Mouse (Mus musculus): ENCODE data around the gene Cd3e. TPM values are rescaled to one million over a fixed set of nuclear protein-coding genes. Genes with fewer than 3 reads are reported as not detected.
"Not testable (repeated sequence)": the region's sequence is repeated elsewhere in the genome, so short reads cannot be mapped to it uniquely, and the experiment has no call there.

Cd3e gene
- polyA plus RNA-seq, 1 experiment from 2014 or later = 0.19 TPM

DNA sequence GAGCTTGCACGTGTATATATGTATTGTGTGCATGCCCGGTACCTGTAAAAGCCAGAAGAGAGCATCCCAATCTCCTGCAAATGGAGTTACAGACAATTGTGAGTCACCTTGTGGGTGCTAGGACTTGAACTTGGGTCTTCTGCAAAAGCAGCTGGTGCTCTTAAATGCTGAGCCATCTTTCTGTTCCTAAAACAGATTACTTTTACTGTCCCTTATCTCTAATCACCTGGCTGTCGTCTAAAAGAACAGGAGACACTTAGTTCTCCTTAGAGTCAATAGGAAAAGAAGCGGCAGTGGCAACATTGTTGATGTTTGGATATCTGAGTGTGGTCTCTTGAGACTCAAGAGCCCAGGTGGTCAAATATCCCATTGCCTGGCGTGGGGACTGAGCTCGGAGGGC lies 31.6 kb downstream of the Cd3e start:
- Histone ChIP-seq H3K9me3 (ENCODE audit: control insufficient read depth, low read length) (no peaks in the 10 kb centered on the region), H3K9ac (ENCODE audit: low read depth, low read length) (no peak overlapping the region), H3K36me3 (ENCODE audit: control insufficient read depth, insufficient read depth, low read length) (no peaks in the 10 kb centered on the region), H3K27me3 (replicated peaks; ENCODE audit: control insufficient read depth, insufficient read depth, low read length) (peaks cover 7% of the 10 kb centered on the region), H3K27ac (ENCODE audit: low read depth, low read length) (no peak overlapping the region), H3K4me3 (ENCODE audit: low read length) (no peak overlapping the region), H3K4me2 (ENCODE audit: low read length) (no peak overlapping the region), H3K4me1 (ENCODE audit: control insufficient read depth, insufficient read depth, low read depth, low read length) (no peaks in the 10 kb centered on the region)
- ATAC-seq = no peak
- 77% methylated on average over 6 of the region's 6 CpGs for WGBS

DNA sequence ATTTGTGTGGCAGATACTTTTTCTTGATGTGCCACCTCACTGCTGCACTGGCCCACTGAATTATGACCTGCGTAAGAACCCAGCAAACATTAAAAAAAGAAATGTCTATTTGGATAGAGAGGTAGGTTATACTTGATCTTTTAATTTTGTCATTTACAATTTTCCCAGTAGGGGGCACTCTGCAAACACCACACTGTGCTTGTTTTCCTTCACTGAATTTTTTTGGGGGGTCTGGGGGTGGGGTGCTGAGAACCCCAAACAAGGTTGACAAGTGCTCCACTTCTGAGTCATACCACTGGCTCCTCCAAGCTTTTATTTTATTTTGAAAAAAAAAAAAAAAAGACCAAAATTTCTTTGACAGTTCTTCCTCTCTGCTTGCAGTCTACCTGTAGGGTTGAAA lies 40.0 kb downstream of the Cd3e start:
- ATAC-seq = no peak
- no peaks in the 10 kb centered on the region for H3K36me3 ChIP-seq (ENCODE audit: control insufficient read depth, insufficient read depth, low read length)
- WGBS = 71% methylated on average over 1 of the region's 1 CpGs
- H3K4me3 ChIP-seq (ENCODE audit: low read length) = no peak overlapping the region
- peaks cover 8% of the 10 kb centered on the region for H3K27me3 ChIP-seq (replicated peaks; ENCODE audit: control insufficient read depth, insufficient read depth, low read length)
- no peak overlapping the region for H3K27ac ChIP-seq (ENCODE audit: low read depth, low read length)
- no peak overlapping the region for H3K4me2 ChIP-seq (ENCODE audit: low read length)
- H3K9me3 ChIP-seq (ENCODE audit: control insufficient read depth, low read length) = no peaks in the 10 kb centered on the region
- H3K9ac ChIP-seq (ENCODE audit: low read depth, low read length) = no peak overlapping the region
- H3K4me1 ChIP-seq (ENCODE audit: control insufficient read depth, insufficient read depth, low read depth, low read length) = peaks cover 8% of the 10 kb centered on the region

DNA sequence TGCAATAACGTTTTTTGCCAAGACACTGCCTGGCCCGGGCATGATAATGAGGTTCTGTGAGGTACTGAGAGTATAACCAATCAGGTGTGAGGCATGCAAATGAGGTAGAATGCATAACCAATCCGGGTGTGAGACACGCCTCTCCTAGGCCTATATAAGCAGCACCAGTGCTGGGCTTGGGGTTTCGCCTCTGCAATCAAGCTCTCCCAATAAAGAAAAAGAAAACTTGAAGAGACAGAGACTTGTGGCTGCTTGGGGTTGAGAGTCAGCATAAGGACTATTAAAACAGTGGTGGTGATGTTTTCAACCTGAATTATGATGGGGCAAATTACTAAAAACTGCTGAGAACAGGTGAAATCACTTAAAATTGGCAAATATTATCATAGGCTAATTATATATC lies 41.7 kb downstream of the Cd3e start:
- 88% methylated on average over 5 of the region's 5 CpGs for WGBS
- H3K4me2 ChIP-seq (ENCODE audit: low read length); H3K4me3 ChIP-seq (ENCODE audit: low read length); H3K27ac ChIP-seq (ENCODE audit: low read depth, low read length); H3K9ac ChIP-seq (ENCODE audit: low read depth, low read length); H3K27me3 ChIP-seq (replicated peaks; ENCODE audit: control insufficient read depth, insufficient read depth, low read length); H3K9me3 ChIP-seq (ENCODE audit: control insufficient read depth, low read length); ATAC-seq; H3K36me3 ChIP-seq (ENCODE audit: control insufficient read depth, insufficient read depth, low read length): not testable (repeated sequence)
- peaks cover 13% of the 10 kb centered on the region for H3K4me1 ChIP-seq (ENCODE audit: control insufficient read depth, insufficient read depth, low read depth, low read length)

DNA sequence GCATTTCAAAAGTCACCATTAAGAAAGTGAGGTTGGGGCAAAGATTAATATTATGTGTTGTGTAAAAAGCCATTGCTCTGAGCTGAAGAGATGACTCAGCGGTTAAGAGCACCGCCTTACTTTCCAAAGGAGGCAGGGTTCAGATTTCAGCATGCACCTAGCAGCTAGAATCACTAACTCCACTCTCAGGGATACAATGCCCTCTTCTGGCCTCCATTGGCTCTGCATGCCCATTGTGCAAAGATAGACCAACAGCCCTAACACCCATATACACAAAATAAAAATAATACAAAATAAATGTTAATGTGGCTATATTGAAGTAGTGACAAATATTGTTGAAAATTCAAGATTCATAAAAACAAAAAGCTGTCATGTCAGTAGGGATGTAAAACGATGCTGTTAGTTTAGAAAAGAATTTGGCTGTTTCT lies 42.6 kb downstream of the Cd3e start:
- H3K27me3 ChIP-seq (replicated peaks; ENCODE audit: control insufficient read depth, insufficient read depth, low read length) = peaks cover 5% of the 10 kb centered on the region
- H3K9me3 ChIP-seq (ENCODE audit: control insufficient read depth, low read length) = no peaks in the 10 kb centered on the region
- H3K9ac ChIP-seq (ENCODE audit: low read depth, low read length) = no peak overlapping the region
- H3K27ac ChIP-seq (ENCODE audit: low read depth, low read length) = no peak overlapping the region
- H3K4me3 ChIP-seq (ENCODE audit: low read length) = no peak overlapping the region
- WGBS = 28% methylated on average over 3 of the region's 3 CpGs
- peaks cover 13% of the 10 kb centered on the region for H3K4me1 ChIP-seq (ENCODE audit: control insufficient read depth, insufficient read depth, low read depth, low read length)
- H3K36me3 ChIP-seq (ENCODE audit: control insufficient read depth, insufficient read depth, low read length) = no peaks in the 10 kb centered on the region
- H3K4me2 ChIP-seq (ENCODE audit: low read length) = no peak overlapping the region
- ATAC-seq = no peak

DNA sequence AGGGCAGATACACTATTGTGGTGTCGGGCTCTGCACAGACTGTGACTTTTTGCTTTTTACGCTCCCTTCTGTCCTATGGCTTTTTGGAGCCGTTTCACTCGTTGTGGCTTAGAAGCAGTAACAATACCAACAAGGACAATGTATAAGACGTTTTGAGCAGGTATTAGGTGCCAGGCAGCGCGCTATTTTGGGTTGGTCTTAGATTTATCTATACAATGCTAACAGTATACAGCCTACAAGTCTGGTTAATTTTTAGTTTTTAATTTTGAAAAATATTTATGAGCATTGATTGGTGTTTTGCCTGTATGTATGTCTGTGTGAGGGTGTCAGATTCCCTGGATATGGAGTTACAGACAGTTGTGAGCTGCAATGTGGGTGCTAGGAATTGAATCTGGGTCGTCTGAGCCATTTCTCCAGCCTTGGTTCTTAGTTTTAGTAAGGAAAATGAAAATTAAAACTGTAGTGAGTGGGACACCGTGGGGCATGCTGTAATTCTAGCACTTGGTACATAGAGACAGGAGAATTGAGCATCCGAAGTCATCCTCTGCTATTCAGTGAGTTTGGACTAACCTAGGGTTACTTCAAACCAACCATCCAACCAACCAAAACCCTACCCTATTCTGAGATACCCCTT lies 43.5 kb downstream of the Cd3e start:
- peaks cover 13% of the 10 kb centered on the region for H3K4me1 ChIP-seq (ENCODE audit: control insufficient read depth, insufficient read depth, low read depth, low read length)
- ATAC-seq = peak; percentile 66; the same call in 1 of the 2 replicates
- H3K9ac ChIP-seq (ENCODE audit: low read depth, low read length) = peak overlapping the region; percentile 66
- H3K36me3 ChIP-seq (ENCODE audit: control insufficient read depth, insufficient read depth, low read length) = 0 out of 2 replicates have a peak, but pooled peaks cover 3% of the 10 kb centered on the region
- H3K9me3 ChIP-seq (ENCODE audit: control insufficient read depth, low read length) = no peaks in the 10 kb centered on the region
- H3K27me3 ChIP-seq (replicated peaks; ENCODE audit: control insufficient read depth, insufficient read depth, low read length) = peaks cover 5% of the 10 kb centered on the region
- H3K4me3 ChIP-seq (ENCODE audit: low read length) = peak overlapping the region; percentile 69
- H3K4me2 ChIP-seq (ENCODE audit: low read length) = peak overlapping the region; percentile 85
- peak overlapping the region; percentile 76 for H3K27ac ChIP-seq (ENCODE audit: low read depth, low read length)
- WGBS = 12% methylated on average over 10 of the region's 10 CpGs

DNA sequence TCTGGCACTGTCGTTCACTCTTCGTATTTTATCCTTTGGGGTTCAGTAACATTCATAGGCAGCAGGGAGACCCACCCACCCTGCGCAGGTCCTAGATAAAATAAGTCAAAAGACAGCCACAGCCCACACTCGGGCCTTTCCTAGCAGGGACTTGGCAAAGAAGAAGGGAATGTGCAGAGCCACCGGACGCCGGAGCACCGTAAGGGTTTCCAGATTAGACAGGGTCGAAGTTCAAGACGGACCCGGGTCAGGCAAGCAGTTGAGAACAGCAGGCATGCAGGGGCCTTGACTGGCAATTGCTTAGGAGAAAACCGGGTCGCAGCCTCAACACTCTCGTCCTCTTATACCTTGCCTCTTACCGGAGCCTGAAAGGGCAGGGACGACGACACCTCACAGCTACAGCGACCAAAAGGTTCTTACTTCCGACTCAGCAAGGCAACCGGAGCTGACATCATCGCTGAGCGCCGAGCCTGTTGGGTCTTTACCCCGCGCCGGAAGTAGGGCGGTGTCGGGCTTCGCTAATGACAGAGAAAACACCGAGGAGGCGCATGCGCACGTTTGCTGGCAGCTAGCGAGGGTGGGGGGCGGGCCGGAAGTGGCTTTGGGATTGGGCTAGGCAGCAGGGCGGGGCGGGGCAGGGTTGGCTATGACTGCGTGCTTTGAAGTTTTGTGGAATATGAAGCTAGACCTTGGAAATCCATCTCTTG lies 44.1 kb downstream of the Cd3e start, which contains the start of gene Ube4a:
Gene Ube4a, minus strand, starts transcription at position 475 of the 707 bp plus-strand sequence.
- Histone ChIP-seq H3K4me3 (ENCODE audit: low read length) (peak within 1 kb of the TSS; percentile 69), H3K4me1 (ENCODE audit: control insufficient read depth, insufficient read depth, low read depth, low read length) (peaks cover 13% of the 10 kb centered on the region), H3K27me3 (replicated peaks; ENCODE audit: control insufficient read depth, insufficient read depth, low read length) (peaks cover 2% of the 10 kb centered on the region; the same call in 1 of the 2 replicates), H3K36me3 (ENCODE audit: control insufficient read depth, insufficient read depth, low read length) (0 out of 2 replicates have a peak, but pooled peaks cover 3% of the 10 kb centered on the region), H3K9ac (ENCODE audit: low read depth, low read length) (peak within 1 kb of the TSS; percentile 80), H3K27ac (ENCODE audit: low read depth, low read length) (peak within 1 kb of the TSS; percentile 76), H3K4me2 (ENCODE audit: low read length) (peak within 1 kb of the TSS; percentile 93), H3K9me3 (ENCODE audit: control insufficient read depth, low read length) (no peaks in the 10 kb centered on the region)
- WGBS = under 1% methylated on average over 39 of the region's 39 CpGs
- ATAC-seq = peak; percentile 97

DNA sequence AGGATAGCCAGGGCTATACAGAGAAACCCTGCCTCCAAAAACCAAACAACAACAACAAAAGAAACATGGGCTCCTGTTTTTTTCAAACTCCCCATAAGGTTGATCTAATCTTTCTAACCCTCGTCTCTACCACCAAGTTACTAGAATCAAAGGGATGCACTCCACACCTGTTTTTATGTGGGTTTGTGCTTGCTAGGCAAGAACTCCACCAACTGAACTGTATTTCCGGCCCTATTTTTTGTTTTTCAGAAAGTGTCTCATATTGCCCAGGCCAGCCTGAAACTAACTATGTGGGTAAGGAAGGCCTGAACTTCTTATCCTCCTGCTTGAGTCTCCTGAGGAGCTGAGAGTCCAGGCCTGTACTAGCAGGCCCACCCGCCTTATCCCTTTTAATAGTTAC lies 55.0 kb downstream of the Cd3e start:
- Histone ChIP-seq H3K9ac (ENCODE audit: low read depth, low read length) (no peak overlapping the region), H3K27me3 (replicated peaks; ENCODE audit: control insufficient read depth, insufficient read depth, low read length) (no peaks in the 10 kb centered on the region), H3K36me3 (ENCODE audit: control insufficient read depth, insufficient read depth, low read length) (peaks cover 51% of the 10 kb centered on the region), H3K4me1 (ENCODE audit: control insufficient read depth, insufficient read depth, low read depth, low read length) (no peaks in the 10 kb centered on the region), H3K4me3 (ENCODE audit: low read length) (no peak overlapping the region), H3K9me3 (ENCODE audit: control insufficient read depth, low read length) (no peaks in the 10 kb centered on the region), H3K27ac (ENCODE audit: low read depth, low read length) (no peak overlapping the region), H3K4me2 (ENCODE audit: low read length) (no peak overlapping the region)
- ATAC-seq = no peak
- WGBS = 93% methylated on average over 3 of the region's 3 CpGs

Other genes with a start within 250 kb of the Cd3e start
- gene Arcn1, start 241.8 kb downstream of the Cd3e start, polyA plus RNA-seq (2015; fragmentation: Nextera tagmentation; extraction: Ambion mirVana) = 130 and 145 TPM in 2 replicates
- gene Ift46, start 241.7 kb downstream of the Cd3e start, polyA plus RNA-seq (2015; fragmentation: Nextera tagmentation; extraction: Ambion mirVana) = 152 and 160 TPM in 2 replicates
- 23.5 and 24.8 TPM in 2 replicates for gene Tmem25, start 210.3 kb downstream of the Cd3e start, polyA plus RNA-seq (2015; fragmentation: Nextera tagmentation; extraction: Ambion mirVana)
- gene Ttc36, start 206.6 kb downstream of the Cd3e start, polyA plus RNA-seq (2015; fragmentation: Nextera tagmentation; extraction: Ambion mirVana) = not detected in 2 replicates
- gene Kmt2a, start 128.3 kb downstream of the Cd3e start, polyA plus RNA-seq (2015; fragmentation: Nextera tagmentation; extraction: Ambion mirVana) = 14.4 and 16.4 TPM in 2 replicates
- gene Atp5l, start 88.9 kb downstream of the Cd3e start, polyA plus RNA-seq (2015; fragmentation: Nextera tagmentation; extraction: Ambion mirVana) = 711 and 802 TPM in 2 replicates
- 31.8 and 35.0 TPM in 2 replicates for gene Ube4a, start 44.0 kb downstream of the Cd3e start, polyA plus RNA-seq (2015; fragmentation: Nextera tagmentation; extraction: Ambion mirVana)
- gene Cd3g, start 29.2 kb downstream of the Cd3e start, polyA plus RNA-seq (2015; fragmentation: Nextera tagmentation; extraction: Ambion mirVana) = not detected in 2 replicates
- gene Cd3d, start 27.8 kb downstream of the Cd3e start, polyA plus RNA-seq (2015; fragmentation: Nextera tagmentation; extraction: Ambion mirVana) = not detected in 2 replicates
- 2.5 and 3.0 TPM in 2 replicates for gene Mpzl2, start 30.2 kb upstream of the Cd3e start, polyA plus RNA-seq (2015; fragmentation: Nextera tagmentation; extraction: Ambion mirVana)
- gene Mpzl3, start 45.6 kb upstream of the Cd3e start, polyA plus RNA-seq (2015; fragmentation: Nextera tagmentation; extraction: Ambion mirVana) = 1.0 and 1.2 TPM in 2 replicates
- 0.25 and 0.37 TPM in 2 replicates for gene Jaml, start 69.6 kb upstream of the Cd3e start, polyA plus RNA-seq (2015; fragmentation: Nextera tagmentation; extraction: Ambion mirVana)
- 10.0 and 10.5 TPM in 2 replicates for gene Scn2b, start 108.2 kb upstream of the Cd3e start, polyA plus RNA-seq (2015; fragmentation: Nextera tagmentation; extraction: Ambion mirVana)
- gene Scn4b, start 128.8 kb upstream of the Cd3e start, polyA plus RNA-seq (2015; fragmentation: Nextera tagmentation; extraction: Ambion mirVana) = 0.60 and 0.81 TPM in 2 replicates
- gene BC049352, start 172.4 kb upstream of the Cd3e start, polyA plus RNA-seq (2015; fragmentation: Nextera tagmentation; extraction: Ambion mirVana) = not detected in 2 replicates
- not detected in 2 replicates for gene Tmprss4, start 194.5 kb upstream of the Cd3e start, polyA plus RNA-seq (2015; fragmentation: Nextera tagmentation; extraction: Ambion mirVana)

All from hindbrain, embryonic 16.5 days (tissue).